Mouse (Mus musculus) MEL (cell line): ENCODE data around the gene Camta2.

Source experiments
- CTCF ChIP-seq, 3 experiments: IDR thresholded peaks in 2 of 3; conservative IDR thresholded peaks in 1 of 3; 2 replicates each; pipeline ENCODE4 v1.5.1; 2011 to 2012; ENCODE audit warnings: low read length in 3 of 3, low read depth in 2 of 3, mild to moderate bottlenecking in 2 of 3, improper control_type of control experiment in 1 of 3, inconsistent platforms in 1 of 3, mixed read lengths in 1 of 3, moderate library complexity in 1 of 3; ENCODE audit not compliant: control insufficient read depth in 1 of 3, insufficient read depth in 1 of 3, poor library complexity in 1 of 3, severe bottlenecking in 1 of 3
- E2F4 ChIP-seq: IDR thresholded peaks from 2 replicates; pipeline ENCODE4 v1.6.1; 2011; ENCODE audit warnings: low read depth, low read length, improper control_type of control experiment, borderline replicate concordance
- ELF1 ChIP-seq: IDR thresholded peaks from 2 replicates; pipeline ENCODE4 v1.6.1; 2014; ENCODE audit warnings: low read depth, mild to moderate bottlenecking, inconsistent platforms, low read length, improper control_type of control experiment, moderate library complexity
- EP300 ChIP-seq, 2 experiments: IDR thresholded peaks; 2 replicates each; pipeline ENCODE4 v1.6.1; 2011; ENCODE audit warnings: improper control_type of control experiment in 2 of 2, low read length in 2 of 2, low read depth in 1 of 2, mild to moderate bottlenecking in 1 of 2
- MAX ChIP-seq: IDR thresholded peaks from 2 replicates; pipeline ENCODE4 v1.6.1; 2011; ENCODE audit warnings: low read length, improper control_type of control experiment
- MXI1 ChIP-seq: IDR thresholded peaks from 2 replicates; pipeline ENCODE4 v1.6.1; 2011; ENCODE audit warnings: mild to moderate bottlenecking, low read depth, low read length, improper control_type of control experiment
- MYC ChIP-seq: IDR thresholded peaks from 2 replicates; pipeline ENCODE4 v1.6.1; 2011; ENCODE audit warnings: low read depth, mild to moderate bottlenecking, low read length, improper control_type of control experiment, moderate library complexity
- POLR2A ChIP-seq, 2 experiments: IDR thresholded peaks; 2 replicates each; pipeline ENCODE4 v1.6.1; 2011 to 2012; ENCODE audit warnings: low read length in 2 of 2, mild to moderate bottlenecking in 2 of 2, control low read depth in 1 of 2, improper control_type of control experiment in 1 of 2, low read depth in 1 of 2, moderate library complexity in 1 of 2; ENCODE audit not compliant: control insufficient read depth in 1 of 2, insufficient read depth in 1 of 2, poor library complexity in 1 of 2
- POLR2AphosphoS2 ChIP-seq: IDR thresholded peaks from 2 replicates; pipeline ENCODE4 v1.6.1; 2011; ENCODE audit warnings: low read length, improper control_type of control experiment
- TAL1 ChIP-seq: IDR thresholded peaks from 2 replicates; pipeline ENCODE4 v1.6.1; 2012; ENCODE audit warnings: mild to moderate bottlenecking, inconsistent platforms, low read length, moderate library complexity, mixed read lengths
- TBP ChIP-seq: IDR thresholded peaks from 2 replicates; pipeline ENCODE4 v1.8.0; 2011; ENCODE audit warnings: low read depth, low read length, improper control_type of control experiment
- ZC3H11A ChIP-seq: IDR thresholded peaks from 2 replicates; pipeline ENCODE4 v1.6.1; 2012; ENCODE audit warnings: low read depth, mild to moderate bottlenecking, inconsistent platforms, low read length, improper control_type of control experiment
- ZKSCAN1 ChIP-seq: IDR thresholded peaks from 2 replicates; pipeline ENCODE4 v1.6.1; 2012; ENCODE audit warnings: low read depth, mild to moderate bottlenecking, inconsistent platforms, low read length, improper control_type of control experiment, moderate library complexity
- ZNF384 ChIP-seq: IDR thresholded peaks from 2 replicates; pipeline ENCODE4 v1.6.1; 2012; ENCODE audit warnings: low read depth, mild to moderate bottlenecking, inconsistent platforms, low read length, improper control_type of control experiment

DNA sequence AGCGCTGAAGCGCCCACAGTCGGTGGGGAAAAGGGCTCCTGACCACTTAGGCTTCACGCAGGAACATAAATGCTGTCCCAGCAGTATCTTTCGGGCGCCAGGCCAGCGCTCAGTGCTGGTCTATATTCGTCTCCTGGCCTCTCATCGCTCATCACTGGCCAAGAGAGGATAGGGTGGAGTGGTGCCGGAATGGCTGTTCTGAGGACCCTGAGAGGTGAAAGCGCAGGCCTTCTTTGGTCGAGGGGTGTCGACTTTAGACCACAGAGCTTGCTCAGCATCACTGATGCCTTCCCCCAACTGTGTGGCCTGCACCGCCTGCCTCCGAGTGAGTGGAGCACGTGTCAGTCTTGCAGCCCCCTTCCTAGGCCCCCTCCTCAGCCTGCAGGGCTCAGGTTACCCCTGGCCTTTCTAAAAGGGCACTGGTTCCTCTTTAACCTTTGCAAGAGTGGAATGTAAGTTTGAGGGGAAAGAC, 31.4 kb downstream of the Camta2 start:
- TF ChIP-seq TAL1 (no peak), EP300 (IDR thresholded peaks at IDR 0.05; ENCODE audit: low read depth in 1 of 2, low read length in 2 of 2) (no peak; a peak in 1 of 4 replicates), ZC3H11A (no peak), POLR2A (IDR thresholded peaks at IDR 0.05; ENCODE audit: control insufficient read depth in 1 of 2, insufficient read depth in 1 of 2, low read depth in 1 of 2, low read length in 2 of 2, poor library complexity in 1 of 2) (no peak), CTCF (IDR thresholded peaks at IDR 0.05 in 2 of 3, conservative IDR thresholded peaks at IDR 0.05 in 1 of 3; ENCODE audit: control insufficient read depth in 1 of 3, insufficient read depth in 1 of 3, low read depth in 2 of 3, low read length in 3 of 3, poor library complexity in 1 of 3, severe bottlenecking in 1 of 3) (no peak), TBP (0 out of 2 replicates have a peak, but pooled peaks have one; percentile 14), MYC (peak; percentile 80; the same call in 1 of the 2 replicates), ELF1 (no peak), ZNF384 (no peak), MAX (peak; percentile 88), POLR2AphosphoS2 (no peak), ZKSCAN1 (no peak), MXI1 (peak; percentile 24; the same call in 1 of the 2 replicates), E2F4 (no peak)
